Mouse (Mus musculus) pancreas, adult 10 weeks (tissue): Measurements from ENCODE around the gene Mnat1. TPM values are rescaled to one million over a fixed set of nuclear protein-coding genes. Genes with fewer than 3 reads are reported as not detected.

ENCODE experiments used
- polyA plus RNA-seq: library from polyadenylated mRNA; stranded (reverse); fragments of 350-450 nt; fragmentation: Illumina TruSeq; extraction: RNeasy Lipid Tissue Mini Kit (QIAGEN cat#74804); gene quantifications from one replicate; pipeline ENCODE4 v1.2.3, GENCODE M21; 2015; ENCODE audit warnings: low read depth, low replicate concordance; ENCODE audit not compliant: insufficient read depth

Mnat1 gene
- polyA plus RNA-seq, result 6.3 TPM

DNA sequence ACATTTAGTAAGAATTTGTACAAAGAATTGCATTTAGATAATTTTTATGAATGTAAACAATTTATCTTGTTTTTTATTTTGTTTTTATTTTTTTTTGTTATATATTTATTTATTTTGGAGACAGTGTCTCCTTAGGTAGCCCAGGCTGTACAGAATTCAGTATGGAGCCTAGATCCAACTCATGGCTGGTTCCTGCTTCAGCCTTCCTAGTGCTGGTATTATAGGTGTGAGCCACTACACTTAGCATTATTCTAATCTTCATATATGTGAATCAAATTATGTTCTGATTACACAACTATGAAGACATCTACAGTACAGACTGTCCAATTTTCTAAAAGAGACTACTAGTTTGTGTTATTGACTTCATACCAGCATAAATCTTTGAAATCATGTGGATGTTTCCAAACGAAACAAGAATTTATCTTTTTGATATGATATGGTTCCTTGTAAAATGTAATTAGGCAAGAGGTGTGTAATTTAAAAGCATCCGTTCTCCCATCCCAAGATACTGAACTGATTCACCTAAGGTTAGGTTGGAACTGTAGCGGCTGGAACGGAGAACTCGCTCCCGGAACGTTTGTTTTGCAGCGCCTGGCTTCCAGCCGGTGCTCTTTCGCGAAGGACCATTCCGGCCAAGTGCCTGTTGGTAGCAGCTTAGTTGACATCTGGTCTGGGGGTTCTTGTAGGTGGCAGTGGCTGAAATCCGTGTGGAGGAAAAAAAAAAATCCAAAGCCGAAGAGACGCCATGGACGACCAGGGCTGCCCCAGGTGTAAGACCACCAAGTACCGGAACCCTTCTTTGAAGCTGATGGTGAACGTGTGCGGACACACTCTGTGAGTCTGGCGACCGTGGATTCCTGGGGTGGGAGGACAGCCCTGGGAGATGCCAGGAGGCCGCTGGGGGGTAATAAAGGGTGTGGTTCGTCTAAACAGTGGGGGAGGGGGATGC, at the start of gene Mnat1:
Mnat1 (plus strand) TSS at position 625 of the 949 bp plus-strand sequence.

DNA sequence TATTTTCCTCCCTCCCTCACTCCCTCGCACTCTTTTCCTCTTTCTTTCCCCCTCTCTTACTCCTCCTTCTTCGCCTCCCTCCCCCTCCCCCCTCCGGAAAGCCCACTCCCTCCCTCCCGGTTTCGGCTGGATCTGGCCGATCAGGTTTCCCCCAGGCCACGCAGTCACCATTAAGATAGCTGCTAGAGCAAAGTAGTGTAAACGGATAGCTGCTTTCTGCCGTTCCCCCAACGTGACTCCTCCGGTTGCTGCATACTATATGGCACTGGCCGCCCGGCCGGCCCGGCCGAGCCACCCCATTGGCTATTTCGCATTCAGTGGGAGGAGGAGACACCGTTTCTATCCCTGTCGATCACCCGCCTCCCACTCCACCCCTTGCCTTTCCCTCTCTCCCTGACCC, 10.3 kb upstream of the Mnat1 start, which contains the start of gene Six4:
Six4 (minus strand) TSS at position 261 of the 400 bp plus-strand sequence.

DNA sequence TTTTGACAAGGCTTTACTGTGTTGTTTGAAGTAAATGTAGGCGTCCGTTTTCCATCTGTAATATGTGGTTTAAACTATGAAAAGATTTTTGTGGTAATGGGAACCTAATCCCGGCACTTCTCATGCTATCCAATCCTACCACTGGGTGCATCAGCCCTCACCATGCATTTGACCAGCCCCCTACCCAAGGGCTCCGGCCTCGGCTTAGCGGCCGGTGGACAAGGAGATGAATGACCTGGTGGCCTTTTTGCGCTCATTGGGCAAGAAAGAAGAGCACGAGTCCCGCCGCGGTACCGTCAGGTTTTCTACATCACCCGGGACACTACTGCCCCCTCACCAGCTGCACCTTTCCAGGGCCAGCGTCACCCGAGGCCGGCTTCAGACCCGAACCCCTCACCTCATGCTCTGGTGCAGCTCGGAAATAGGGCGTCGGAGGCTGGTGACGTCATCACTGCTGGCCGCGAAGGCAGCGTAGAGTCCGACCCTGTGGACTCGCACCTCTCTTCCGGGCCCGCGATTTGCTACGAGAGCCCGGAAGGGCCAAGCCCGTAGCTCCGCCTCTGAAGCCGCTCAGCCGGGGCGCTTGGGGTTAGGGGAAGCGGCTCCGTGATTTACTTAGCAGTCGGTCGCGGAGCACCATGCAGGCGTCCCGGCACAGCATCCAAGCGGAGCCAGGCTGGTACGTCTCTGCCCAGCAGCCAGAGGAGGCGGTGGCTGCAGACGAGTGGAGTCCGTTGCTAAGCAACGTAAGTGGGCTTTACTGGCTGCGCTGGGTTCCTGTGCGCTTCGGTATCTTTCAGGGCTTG, 163.0 kb downstream of the Mnat1 start, which contains the start of the genes Trmt5 and Slc38a6:
Trmt5 (minus strand) TSS at position 424 of the 806 bp plus-strand sequence.
Slc38a6 (plus strand) TSS at position 493 of the 806 bp plus-strand sequence.

Other genes with a start within 250 kb of the Mnat1 start
- gene Six6, start 183.8 kb upstream of the Mnat1 start, polyA plus RNA-seq, result not detected
- gene 4930447C04Rik, start 182.9 kb upstream of the Mnat1 start, polyA plus RNA-seq, result not detected
- gene Six1, start 69.8 kb upstream of the Mnat1 start, polyA plus RNA-seq, result not detected
- 1.2 TPM for gene Six4, start 10.3 kb upstream of the Mnat1 start, polyA plus RNA-seq
- gene Trmt5, start 163.0 kb downstream of the Mnat1 start, polyA plus RNA-seq, result 4.1 TPM
- 4.9 TPM for gene Slc38a6, start 163.1 kb downstream of the Mnat1 start, polyA plus RNA-seq